Mouse (Mus musculus) megakaryocyte, adult 5-6 weeks (primary cell): ENCODE results near the gene Papss2. TPM values are rescaled to one million over a fixed set of nuclear protein-coding genes. Genes with fewer than 3 reads are reported as not detected.

Experiments used
- ATAC-seq: 2 replicates; pipeline ENCODE4 v1.8.0; 2016; ENCODE audit warnings: mild to moderate bottlenecking, inconsistent platforms; ENCODE audit not compliant: poor library complexity, severe bottlenecking
- total RNA-seq, 2 experiments: library from RNA; stranded (forward) in 1 of 2; stranded (reverse) in 1 of 2; fragments of 153-499, 151-499 nt in 1 of 2; fragments of 221-1000, 200-1000 nt in 1 of 2; gene quantifications; 2 replicates each; pipeline versions ENCODE4 v1.2.3 to v1.2.4; 2015 to 2017

Papss2 gene
- total RNA-seq, 2 experiments from 2014 or later = 35.9 to 72.8 TPM

DNA sequence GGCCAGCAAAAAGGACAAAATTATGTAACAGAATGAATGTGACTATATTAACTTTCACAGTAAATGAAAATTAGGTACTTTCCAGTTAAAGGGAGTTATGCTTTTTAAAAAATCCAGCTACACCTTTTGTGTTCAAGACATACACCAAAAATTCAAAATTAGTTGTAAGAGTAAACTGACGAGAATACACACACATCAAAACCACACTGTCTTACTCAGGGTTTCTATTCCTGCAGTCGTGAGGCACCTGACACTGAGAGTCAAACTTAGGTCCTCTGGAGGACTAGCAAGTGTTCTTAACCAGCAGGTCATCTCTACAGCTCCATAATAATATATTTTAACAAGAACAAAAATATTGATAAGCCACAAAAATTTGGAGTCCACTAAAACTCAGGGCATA, 101.1 kb downstream of the Papss2 start:
- ATAC-seq = no peak

DNA sequence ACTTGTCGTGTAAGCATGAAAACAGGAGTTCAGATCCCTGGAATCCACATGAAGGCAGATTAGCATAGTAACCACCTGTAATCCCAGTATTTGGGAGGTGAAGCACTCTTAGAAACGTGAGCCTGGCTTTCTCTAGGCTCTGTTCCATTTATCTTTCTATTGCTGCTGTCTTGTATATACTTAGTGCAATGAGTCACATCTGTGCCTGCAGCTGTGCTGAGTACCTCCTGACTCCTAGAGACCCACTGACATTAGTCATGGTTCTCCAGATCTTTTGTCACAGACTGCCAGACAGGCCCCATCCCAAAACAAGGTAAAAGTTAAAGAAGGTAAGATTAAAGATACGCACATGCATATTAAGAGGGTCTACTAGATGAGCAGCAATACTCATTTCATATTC, 106.6 kb downstream of the Papss2 start:
- no peak for ATAC-seq

DNA sequence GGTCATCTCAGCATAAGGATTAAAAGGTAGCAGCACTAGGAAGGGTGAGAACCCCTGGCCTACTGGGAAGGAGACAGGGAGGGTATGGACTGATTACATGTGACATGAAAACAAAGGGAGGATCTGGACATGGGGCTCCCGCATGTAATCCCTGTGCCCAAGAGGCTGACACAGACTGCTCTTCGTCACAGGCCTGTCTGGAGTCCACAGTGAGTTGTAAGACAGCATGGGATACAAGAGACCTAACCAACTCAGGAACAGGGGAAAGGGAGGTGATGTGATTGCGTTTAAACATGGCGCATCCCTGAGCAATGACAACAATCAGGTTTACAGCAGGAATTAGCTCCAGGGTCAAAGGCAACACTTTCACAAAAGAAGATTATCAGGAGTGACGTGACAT, 113.4 kb downstream of the Papss2 start:
- no peak for ATAC-seq

DNA sequence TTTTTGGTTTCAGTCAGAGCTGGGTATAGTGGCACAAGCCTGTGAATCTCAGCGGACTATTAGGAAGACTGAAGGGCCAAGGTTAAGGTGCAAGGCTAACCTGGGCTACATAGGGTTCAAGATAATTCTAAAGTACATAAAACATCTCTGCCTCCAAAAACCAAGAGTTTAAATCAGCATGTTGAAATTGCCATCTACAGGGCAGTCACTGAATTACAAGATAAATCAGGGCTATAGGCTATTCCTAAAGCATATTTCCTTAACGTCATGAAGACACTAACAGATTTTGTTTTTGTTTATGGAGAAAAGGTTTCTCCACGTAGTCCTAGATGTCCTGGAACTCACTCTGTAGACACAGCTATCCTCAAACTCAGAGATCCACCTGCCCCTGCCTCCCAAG, 114.7 kb downstream of the Papss2 start:
- no peak for ATAC-seq

DNA sequence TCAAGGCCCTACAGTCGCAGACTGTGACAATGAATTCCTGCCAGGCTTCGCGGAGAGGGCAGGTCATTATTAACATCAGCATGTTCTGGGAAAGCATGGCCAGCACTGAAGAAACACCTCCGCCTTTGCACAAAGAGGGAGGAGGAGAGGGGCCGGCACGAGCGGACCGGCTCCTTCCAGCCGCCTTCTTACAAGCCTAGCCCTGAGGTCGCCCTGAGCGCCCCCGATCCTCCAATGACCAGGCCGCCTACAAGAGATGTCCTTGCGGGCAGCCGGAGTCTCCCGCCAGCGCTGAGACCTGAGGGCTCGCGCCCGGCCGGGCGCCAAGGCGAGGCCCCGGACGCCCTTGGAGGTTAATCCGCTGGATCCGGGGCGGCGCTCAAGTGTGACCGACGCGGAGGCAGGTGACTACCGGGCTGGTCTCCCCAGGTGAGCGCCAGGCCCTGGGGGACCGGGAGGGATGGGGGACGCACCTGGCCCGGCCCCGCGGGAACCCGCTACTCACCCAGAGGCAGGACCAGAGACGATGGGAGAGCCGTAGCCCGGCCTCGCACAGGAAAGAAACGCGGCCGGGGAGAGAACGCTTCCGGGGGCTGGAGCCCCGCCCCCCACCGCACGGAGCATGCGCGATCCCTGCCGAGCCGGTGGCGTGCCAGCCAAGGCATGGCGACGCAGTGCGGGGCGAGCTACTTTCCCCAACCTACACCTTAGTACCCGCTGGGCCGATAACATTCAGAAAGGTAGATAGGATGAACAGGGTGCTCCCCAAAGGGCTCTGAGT, 116.4 kb downstream of the Papss2 start:
- peak; percentile 89 for ATAC-seq

DNA sequence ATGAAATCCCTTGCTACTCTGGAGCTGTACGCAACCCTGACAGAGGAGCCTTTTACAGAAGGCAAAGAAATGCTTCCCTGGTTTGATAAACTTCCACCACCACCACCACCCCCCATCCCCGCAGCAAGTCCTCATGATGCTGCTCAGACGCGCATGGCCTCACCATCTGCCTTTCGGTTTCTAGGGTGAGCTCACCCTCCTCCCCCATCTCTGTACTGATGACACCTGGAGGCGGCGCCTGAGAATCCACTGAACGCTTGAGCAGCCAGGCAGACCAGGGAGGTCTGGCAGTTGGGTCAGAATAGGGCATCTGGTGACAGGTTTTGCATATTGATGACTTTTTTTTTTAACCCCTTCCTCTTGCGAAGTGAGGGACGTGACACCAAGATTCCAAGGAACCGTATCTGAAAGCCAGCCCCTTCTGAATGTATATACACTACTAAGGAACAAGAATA, 117.0 kb downstream of the Papss2 start:
- peak; percentile 87 for ATAC-seq

DNA sequence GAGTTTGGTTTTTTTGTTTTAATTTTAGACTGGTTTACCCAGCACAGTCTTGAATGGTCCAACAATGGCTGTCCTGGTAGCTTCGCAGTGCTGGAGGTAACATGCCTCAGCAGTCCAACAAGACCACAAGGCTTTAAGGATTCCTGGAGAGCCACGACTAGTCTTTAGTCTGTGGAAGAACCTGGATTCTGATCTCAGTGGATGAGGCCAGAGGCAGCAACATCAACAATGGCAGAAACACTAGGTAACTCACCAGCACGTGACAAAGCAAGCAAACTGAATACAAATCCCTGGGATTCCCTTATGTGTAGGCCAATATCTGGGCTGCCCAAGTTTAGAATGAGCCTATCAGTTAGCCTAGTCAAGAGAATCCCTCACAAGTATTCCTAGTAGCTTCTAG, 117.9 kb downstream of the Papss2 start:
- no peak for ATAC-seq

DNA sequence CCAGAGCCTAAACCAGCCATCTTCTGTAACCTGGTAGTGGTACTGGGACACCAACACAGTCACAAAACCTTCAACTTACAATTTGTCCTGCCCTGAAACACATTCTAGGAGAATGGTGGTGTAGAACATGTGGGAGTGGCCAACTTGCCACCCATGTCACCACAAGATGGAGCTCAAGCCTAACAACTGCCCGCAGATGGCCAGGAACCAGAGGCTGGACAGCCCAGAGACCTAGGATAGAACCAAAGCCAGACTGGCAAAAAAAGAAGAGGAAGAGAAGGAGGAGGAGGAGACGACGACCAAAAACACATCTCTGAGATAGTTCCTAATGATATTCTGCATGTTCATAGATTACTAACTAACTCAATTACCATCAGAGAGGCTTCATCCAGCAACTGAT, 119.6 kb downstream of the Papss2 start:
- ATAC-seq = peak; percentile 68

DNA sequence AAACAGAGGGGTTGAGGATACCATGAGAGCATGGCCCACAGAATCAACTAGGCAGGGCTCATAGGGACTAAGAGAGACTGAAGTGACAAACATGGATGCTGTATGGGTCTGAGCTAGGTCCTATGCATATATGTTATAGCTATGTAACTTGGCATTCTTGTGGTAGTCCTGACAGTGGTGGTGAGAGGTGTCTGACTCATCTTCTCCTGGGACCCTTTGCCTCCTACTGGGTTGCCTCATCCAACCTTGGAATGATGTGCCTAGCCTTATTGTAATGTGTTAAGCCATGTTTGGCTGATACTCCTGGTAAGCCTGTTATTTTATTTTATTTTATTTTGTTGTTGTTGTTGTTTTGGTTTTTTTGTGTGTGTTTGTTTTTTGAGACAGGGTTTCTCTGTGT, 120.1 kb downstream of the Papss2 start:
- ATAC-seq = no peak

Other genes with a start within 250 kb of the Papss2 start
- gene Sgms1, start 206.1 kb upstream of the Papss2 start, total RNA-seq (2015) = 45.4 and 48.3 TPM in 2 replicates
- 44.9 and 69.6 TPM in 2 replicates for gene Sgms1, start 206.1 kb upstream of the Papss2 start, total RNA-seq (2017)
- 134 and 153 TPM in 2 replicates for gene Rpl9-ps6, start 129.2 kb upstream of the Papss2 start, total RNA-seq (2015)
- 50.9 and 68.5 TPM in 2 replicates for gene Rpl9-ps6, start 129.2 kb upstream of the Papss2 start, total RNA-seq (2017)
- gene Minpp1, start 110.0 kb upstream of the Papss2 start, total RNA-seq (2015) = 23.5 and 27.5 TPM in 2 replicates
- 28.2 and 28.5 TPM in 2 replicates for gene Minpp1, start 110.0 kb upstream of the Papss2 start, total RNA-seq (2017)
- gene Atad1, start 144.0 kb downstream of the Papss2 start, total RNA-seq (2015) = 58.6 and 66.9 TPM in 2 replicates
- gene Atad1, start 144.0 kb downstream of the Papss2 start, total RNA-seq (2017) = 45.1 and 49.3 TPM in 2 replicates
- 110 and 114 TPM in 2 replicates for gene Pten, start 161.7 kb downstream of the Papss2 start, total RNA-seq (2015)
- 110 and 133 TPM in 2 replicates for gene Pten, start 161.7 kb downstream of the Papss2 start, total RNA-seq (2017)